Mouse (Mus musculus) spleen, postnatal 36 days (tissue): ENCODE measurements at regions not wholly inside any gene's neighbourhood (a gene's known extent, or its start where the extent isn't known, plus 50 kb on each side); places are given as distances from the start of the nearest gene placed in this dataset.

Experiments used
- DNase-seq, 2 experiments: peaks; one replicate each; pipeline ENCODE4 v3.0.0; 2022; ENCODE audit warnings: low spot score in 2 of 2, mixed read lengths in 1 of 2

DNA sequence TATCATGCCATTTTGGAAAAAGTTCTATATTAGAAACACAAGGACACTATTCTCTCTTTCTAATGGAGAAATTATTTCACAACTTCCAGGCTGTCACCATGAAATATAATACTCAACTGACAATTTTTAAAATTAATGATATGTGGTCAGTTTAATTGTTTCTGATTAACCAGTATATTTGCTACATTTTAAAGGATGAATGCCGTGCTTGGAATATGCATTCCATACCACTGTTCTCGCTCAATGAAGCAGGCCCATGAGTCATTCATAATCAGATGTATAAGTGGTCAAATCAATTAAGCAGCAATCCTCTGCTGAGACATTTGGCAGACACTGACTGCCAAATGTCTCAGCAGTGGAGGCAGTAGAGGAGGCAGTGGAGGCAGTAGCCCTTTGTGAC is 283.4 kb upstream of the Gpc5 start:
- no peak for DNase-seq

DNA sequence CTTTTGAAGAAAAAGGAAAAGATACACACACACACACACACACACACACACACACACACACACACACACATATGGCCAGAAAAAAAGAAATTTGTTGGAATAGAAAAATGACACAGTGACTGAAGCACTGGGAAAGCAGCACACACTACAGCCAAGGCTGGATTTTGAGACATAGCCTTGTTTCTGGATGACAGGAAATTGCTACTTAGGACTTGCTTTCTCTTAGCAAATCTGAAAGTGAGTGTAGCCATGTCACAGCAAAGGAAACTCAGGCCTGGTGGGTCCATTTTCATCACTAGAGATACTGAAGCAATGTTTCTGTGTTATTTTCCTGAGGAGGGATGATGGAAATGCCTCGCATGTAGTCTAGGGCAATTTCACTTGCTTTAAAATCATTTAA is 271.3 kb upstream of the Gpc5 start:
- DNase-seq: no peak

DNA sequence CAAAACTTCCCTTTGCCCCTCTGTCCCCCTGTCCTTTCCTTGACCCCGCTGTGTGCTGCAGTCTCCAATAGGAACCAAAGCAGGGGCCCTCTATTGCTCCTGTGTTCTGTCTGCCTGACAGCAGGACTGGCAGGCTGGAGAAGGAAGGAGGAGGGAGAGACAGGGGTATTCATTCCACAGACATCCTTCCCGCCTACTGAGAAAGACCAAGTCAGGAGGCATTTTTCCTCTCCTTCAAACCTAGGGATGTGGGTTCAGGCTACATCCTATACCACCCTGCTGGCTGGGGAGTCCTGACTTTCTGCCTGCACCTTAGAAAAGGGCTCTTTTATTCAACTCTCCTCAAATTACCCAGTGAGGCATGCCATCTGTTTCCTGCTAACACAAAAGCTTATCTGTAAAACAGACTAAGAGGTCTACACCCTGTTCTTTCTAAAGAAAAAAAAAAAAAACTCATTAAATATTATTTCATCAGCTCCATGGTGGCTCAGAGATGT is 270.9 kb upstream of the Gpc5 start:
- no peak for DNase-seq

GRCm38 (mm10) chr14:114821672-114822071 is 270.3 kb upstream of the Gpc5 start:
- no peak for DNase-seq

DNA sequence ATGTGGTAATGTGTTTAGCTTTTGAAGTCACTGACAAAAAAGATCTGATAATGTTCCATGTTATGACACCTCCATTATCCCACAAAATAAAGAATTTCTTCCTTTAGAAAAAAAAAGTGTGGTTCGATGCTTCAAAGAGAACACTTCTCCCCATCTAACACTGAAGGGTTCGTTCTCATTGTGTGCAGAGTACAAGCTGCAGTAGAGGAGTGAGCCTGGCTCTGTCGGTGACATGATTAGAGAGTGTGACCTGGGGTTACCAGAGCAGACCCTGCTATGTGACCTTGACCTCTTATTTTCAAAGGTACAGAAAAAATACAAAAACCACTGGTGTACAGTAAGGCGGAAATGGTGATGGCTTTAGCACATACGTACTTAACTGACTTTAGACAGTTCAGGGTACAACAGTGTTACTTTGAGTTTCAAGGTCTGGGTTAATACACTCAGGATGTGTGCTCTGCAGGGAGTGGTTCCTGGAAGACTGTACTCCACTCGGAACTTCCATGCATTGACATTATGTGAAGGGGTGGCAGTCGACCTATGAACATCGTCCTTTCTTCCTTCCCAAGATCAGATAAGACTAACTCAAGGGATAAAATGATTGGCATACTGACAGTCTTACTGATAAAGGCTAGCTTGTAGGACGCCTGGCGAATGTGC is 265.2 kb upstream of the Gpc5 start:
- no peak for DNase-seq

DNA sequence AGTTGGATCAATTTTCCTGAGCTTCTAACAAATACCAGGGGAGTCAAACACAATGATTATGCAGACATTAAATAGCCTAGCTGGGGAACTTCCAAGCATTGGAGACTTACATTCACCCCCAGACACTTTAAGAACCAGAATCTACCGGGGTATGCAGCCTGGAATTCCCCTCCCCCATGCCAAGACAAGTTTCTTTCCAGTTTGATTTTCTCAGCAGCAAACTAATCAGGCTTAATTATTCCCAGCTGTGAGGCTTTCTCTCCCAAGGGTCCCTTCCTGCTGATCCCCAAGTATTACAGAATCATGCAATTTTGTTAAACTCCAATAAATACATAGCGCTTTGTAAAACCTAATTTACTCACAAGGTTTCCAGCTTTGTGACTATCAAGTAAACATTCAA is 262.7 kb upstream of the Gpc5 start:
- no peak for DNase-seq

GRCm38 (mm10) chr14:114832987-114833386 is 259.0 kb upstream of the Gpc5 start:
- no peak for DNase-seq

- DNase-seq: no peak
These were observed 255.2 kb upstream of the Gpc5 start for GRCm38 (mm10) chr14:114836723-114837349.

DNA sequence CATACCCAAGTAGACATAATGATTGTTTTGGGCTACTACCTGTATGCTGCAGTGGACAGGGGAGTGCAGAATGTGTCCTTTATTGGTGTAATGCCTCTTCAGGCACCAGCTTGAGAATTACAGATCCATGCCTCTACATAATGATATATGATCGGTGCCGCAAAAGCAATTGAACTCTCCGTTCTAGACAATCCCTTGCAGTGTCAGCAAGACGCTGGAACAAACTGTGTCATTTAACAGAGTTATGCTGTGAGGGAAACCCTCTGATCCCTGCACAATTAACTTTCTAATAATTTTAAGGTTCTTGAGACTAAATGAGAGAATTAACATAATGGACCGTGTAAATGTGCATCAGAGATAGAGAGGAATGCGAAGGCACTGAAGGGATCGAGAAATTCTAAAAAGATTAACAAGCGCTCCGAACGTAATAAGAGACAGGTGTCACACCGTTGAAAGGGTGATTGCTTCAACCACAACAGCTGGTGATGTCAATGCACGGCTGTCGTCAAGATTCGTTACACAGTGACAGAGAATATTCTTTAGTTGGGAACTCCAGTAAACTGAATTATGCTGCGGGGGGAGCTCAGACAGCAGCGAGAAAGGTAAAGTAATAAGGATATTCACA is 254.3 kb upstream of the Gpc5 start:
- no peak for DNase-seq

DNA sequence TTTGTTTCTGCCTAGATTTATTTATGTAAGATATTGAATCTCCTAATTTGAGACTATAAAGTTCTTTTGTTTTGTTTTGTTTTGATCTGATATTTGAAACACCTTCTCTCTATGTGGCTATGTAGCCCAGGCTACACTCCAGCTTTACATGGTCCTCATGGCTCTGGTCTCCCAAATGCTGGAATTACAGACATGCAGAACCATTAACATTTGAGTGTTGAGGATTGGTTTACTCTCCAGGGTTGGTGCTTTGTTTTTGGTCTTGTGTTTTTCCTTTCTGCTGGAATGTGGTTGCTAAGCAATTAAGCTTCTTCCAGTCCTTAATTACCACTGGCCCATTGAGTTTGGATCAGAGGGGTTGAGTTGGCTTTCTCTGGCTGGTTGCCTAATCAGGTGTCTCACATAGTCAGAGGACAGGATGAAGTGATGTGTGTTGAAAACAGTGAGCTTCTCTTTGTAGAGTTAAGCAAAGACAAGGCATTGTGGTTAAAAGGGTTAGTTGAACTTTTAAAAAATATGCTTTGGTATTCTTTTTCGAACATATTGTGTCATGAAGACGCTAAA is 252.6 kb upstream of the Gpc5 start:
- no peak for DNase-seq

DNA sequence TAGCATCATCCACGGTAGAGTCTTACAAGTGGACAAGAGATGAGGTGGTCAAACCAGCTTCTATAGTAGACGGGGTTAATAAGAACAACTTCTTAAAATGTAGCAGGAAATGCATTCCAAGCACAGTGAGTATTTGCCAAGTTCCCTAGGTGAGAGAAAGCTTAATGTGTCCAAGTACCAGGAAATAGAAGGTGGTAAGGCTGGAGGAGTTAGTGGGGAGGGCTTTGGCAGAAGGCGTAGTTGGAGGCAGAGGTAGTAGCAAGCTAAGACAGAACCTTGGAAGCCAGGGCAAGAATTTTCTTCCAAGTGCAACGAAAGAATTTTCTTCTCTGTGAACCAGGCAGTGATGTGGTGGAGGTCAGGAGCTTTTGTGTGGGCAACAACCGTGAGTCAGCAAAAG is 251.2 kb upstream of the Gpc5 start:
- no peak for DNase-seq

- DNase-seq: no peak
These were observed 250.5 kb upstream of the Gpc5 start for GRCm38 (mm10) chr14:114841552-114841951.

DNA sequence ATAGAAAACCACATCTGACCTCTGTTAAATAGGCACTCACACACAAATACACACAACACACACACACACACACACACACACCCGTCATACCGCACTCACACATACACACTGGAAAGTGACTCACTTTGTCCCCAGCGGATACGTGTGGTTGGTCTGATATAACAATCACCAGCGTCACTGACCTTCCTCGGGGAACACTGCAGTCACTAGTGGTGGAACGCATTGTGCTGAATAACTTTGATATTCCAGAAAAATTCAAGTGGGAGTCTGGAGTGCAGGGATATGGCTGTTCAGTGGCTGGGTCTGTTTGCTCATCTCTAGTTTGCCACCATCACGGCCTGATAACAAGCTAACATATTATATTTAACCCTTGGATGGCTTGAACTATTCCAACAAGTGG is 249.7 kb upstream of the Gpc5 start:
- no peak for DNase-seq

GRCm38 (mm10) chr14:114843105-114843743 is 248.8 kb upstream of the Gpc5 start:
- no peak for DNase-seq

DNA sequence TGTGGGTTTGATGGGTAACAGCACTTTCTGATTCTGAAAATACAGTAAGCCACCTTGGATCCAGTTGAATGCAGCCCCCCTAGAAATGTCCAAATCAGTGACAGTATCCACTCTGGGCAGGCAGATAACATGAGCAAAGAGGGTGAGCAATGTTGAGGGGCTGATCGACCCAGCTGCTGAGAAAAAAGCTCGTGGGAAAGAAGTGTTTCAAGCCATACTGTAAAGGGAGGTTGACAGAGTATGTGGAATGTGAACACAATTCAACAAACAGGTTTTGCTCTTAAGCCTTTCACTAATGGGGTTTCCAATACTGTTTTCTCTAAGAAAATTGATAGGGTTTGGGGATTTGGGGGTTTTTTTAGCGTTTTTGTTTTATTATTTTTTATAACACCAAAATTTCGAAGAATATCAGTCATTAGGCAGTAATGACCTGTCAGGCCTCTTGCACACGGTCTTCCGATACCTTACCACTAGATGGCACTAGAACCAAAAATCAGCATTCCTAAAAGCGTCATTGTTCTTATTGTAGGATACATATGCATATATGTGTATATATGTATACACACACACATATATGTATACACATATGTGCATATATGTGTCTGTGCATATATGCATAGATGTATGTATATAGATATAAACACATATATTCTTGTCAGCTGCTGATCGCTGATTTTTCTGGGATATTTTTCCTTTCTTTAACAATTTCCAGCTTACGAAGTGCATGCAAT is 237.5 kb upstream of the Gpc5 start:
- DNase-seq: no peak

DNA sequence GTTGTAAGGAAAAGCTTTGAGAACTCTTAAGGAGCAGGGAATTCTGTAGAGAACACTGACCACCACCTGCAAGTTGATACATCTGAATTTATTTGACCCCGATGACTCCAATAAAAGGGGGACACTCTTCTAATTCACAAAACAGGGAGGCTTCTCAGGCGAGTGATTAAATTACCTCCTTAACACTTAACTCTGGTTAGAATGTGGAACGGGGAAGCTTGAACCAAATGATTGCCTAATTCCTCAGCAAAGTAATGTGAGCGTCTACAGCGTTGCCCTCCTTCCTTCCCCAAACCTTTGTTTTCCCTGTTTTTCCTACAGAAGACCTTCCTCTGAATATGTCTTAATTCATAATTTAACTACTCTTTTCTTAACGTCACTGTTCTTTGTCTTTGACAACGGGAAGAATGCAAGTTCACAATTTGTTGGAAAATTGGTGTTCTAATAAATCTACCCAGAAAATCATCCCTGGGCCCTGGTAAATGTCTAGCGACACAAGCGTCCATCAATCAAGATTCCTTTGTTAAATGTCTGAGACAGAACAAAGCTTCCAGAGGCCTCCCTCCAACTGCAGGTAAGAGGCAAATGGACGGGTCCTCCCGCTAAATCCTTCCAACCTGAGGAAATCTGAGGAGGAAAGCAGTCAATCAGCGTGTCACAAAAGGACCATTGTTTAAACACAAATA is 236.8 kb upstream of the Gpc5 start:
- no peak for DNase-seq

DNA sequence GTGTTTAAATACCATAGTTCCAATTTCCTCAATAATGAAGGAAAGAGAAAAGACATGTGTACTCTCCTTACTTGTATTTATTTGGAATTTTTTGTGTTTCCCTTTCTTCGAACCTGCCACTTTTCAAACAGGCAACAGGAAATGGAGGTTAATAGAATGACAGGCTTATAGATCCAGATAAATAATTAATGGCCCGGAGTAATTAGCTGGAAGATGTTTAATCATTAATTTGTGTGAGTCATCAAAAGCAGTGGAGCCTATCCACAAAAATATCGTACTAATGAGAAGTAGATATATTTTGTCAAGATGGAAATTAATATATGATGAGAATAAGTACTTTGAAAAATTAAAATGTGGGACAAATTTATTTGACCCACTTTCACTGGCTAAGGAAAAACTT is 236.3 kb upstream of the Gpc5 start:
- no peak for DNase-seq

DNA sequence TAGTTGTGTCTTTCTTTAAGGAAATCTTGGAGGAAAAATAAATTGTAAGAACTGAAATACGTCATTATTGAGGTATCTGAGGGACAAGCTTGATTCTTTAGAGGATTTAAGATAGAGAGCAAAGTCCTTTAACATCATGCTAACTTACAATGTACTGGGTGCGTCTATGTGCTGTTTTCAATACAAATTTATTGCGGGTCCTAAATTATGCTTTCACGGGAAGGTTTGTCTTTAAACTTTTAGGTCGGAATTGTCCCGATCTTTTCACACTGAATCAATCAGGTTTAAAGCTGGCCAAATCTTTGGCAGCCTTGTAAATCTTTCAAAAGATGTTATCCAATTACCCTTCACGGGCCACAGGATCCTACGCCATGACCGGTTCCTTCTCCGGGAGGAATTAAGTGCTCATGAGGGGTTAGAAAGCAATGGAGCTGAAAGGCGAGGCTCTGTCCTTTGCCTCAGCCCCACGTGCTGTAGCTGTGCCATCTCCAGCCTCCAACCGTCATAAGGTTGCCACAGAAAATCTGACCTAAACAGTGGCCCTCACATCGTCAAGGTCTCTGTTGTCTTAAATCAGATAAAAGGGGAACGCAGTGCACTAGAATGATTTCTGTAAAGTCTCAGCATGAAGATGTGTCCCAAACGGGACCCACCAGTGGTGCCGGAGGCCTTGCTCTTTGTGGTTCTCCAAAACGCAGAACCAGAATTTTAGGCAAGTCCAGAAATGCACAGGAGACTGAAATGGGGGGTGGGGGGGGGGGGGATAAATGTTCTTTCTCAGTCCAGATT is 235.6 kb upstream of the Gpc5 start:
- no peak for DNase-seq

DNA sequence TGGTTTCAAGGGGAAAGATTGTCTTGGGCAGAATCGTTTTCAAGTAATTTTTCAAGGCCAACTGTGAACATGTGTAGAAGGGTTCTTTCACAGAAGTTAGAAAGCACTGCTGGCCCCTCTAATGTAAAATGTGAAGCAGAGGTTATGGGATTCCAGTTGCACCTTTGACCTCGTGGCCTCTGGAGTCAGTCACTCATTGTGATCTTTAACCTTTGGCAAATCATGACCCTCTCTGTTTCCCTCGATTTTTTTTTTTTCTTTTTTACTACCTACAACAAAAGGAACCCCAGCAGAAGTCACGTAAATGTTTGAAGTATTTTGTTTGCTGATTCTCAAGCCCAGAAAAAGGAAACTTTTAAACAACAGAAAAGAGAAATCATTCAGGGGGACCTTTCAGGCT is 234.8 kb upstream of the Gpc5 start:
- no peak for DNase-seq

- no peak for DNase-seq
These were observed 234.3 kb upstream of the Gpc5 start for GRCm38 (mm10) chr14:114857689-114858088.
